Mouse (Mus musculus): ENCODE measurements around the gene Col25a1. TPM values are rescaled to one million over a fixed set of nuclear protein-coding genes. Genes with fewer than 3 reads are reported as not detected.

Gene Col25a1
- polyA plus RNA-seq, 1 experiment = 12.2 TPM

GRCm38 (mm10) chr3:130432818-130433217 lies 301.5 kb downstream of the Col25a1 start:
- DNase-seq (ENCODE audit: extremely low spot score in 1 of 2, low spot score in 1 of 2) = peak; percentile 47 to 53

GRCm38 (mm10) chr3:130436956-130437355 lies 305.7 kb downstream of the Col25a1 start:
- no peak for DNase-seq (ENCODE audit: extremely low spot score in 1 of 2, low spot score in 1 of 2)

GRCm38 (mm10) chr3:130439767-130440166 lies 308.5 kb downstream of the Col25a1 start:
- no peak for DNase-seq (ENCODE audit: extremely low spot score in 1 of 2, low spot score in 1 of 2)

GRCm38 (mm10) chr3:130440689-130441088 lies 309.4 kb downstream of the Col25a1 start:
- no peak for DNase-seq (ENCODE audit: extremely low spot score in 1 of 2, low spot score in 1 of 2)

GRCm38 (mm10) chr3:130443842-130444627 lies 312.7 kb downstream of the Col25a1 start:
- no peak for DNase-seq (ENCODE audit: extremely low spot score in 1 of 2, low spot score in 1 of 2)

- DNase-seq (ENCODE audit: extremely low spot score in 1 of 2, low spot score in 1 of 2) = no peak
Observed at GRCm38 (mm10) chr3:130449864-130450263, 318.6 kb downstream of the Col25a1 start.

- no peak for DNase-seq (ENCODE audit: extremely low spot score in 1 of 2, low spot score in 1 of 2)
Observed at GRCm38 (mm10) chr3:130465371-130465770, 334.1 kb downstream of the Col25a1 start.

GRCm38 (mm10) chr3:130473211-130473768 lies 342.0 kb downstream of the Col25a1 start:
- DNase-seq (ENCODE audit: extremely low spot score in 1 of 2, low spot score in 1 of 2) = no peak

- no peak for DNase-seq (ENCODE audit: extremely low spot score in 1 of 2, low spot score in 1 of 2)
Observed at GRCm38 (mm10) chr3:130473970-130474369, 342.7 kb downstream of the Col25a1 start.

- DNase-seq (ENCODE audit: extremely low spot score in 1 of 2, low spot score in 1 of 2) = no peak
Observed at GRCm38 (mm10) chr3:130482513-130482912, 351.2 kb downstream of the Col25a1 start.

- no peak for DNase-seq (ENCODE audit: extremely low spot score in 1 of 2, low spot score in 1 of 2)
Observed at GRCm38 (mm10) chr3:130488839-130489238, 357.5 kb downstream of the Col25a1 start.

GRCm38 (mm10) chr3:130494192-130494591 lies 362.9 kb downstream of the Col25a1 start:
- no peak for DNase-seq (ENCODE audit: extremely low spot score in 1 of 2, low spot score in 1 of 2)

- DNase-seq (ENCODE audit: extremely low spot score in 1 of 2, low spot score in 1 of 2) = no peak
Observed at GRCm38 (mm10) chr3:130494665-130495396, 363.5 kb downstream of the Col25a1 start.

GRCm38 (mm10) chr3:130497036-130497435 lies 365.7 kb downstream of the Col25a1 start:
- no peak for DNase-seq (ENCODE audit: extremely low spot score in 1 of 2, low spot score in 1 of 2)

GRCm38 (mm10) chr3:130501713-130502112 lies 370.4 kb downstream of the Col25a1 start:
- DNase-seq (ENCODE audit: extremely low spot score in 1 of 2, low spot score in 1 of 2) = no peak

GRCm38 (mm10) chr3:130508330-130508729 lies 377.0 kb downstream of the Col25a1 start:
- peak; percentile 34 to 68 for DNase-seq (ENCODE audit: extremely low spot score in 1 of 2, low spot score in 1 of 2)

GRCm38 (mm10) chr3:130518457-130518879 lies 387.2 kb downstream of the Col25a1 start:
- DNase-seq (ENCODE audit: extremely low spot score in 1 of 2, low spot score in 1 of 2) = no peak

- DNase-seq (ENCODE audit: extremely low spot score in 1 of 2, low spot score in 1 of 2) = no peak
Observed at GRCm38 (mm10) chr3:130521834-130522476, 390.7 kb downstream of the Col25a1 start.

GRCm38 (mm10) chr3:130523019-130523418 lies 391.7 kb downstream of the Col25a1 start:
- DNase-seq (ENCODE audit: extremely low spot score in 1 of 2, low spot score in 1 of 2) = peak in 1 of 2 experiments; percentile 18

- no peak for DNase-seq (ENCODE audit: extremely low spot score in 1 of 2, low spot score in 1 of 2)
Observed at GRCm38 (mm10) chr3:130524367-130525137, 393.3 kb downstream of the Col25a1 start.
